Mouse (Mus musculus): Measurements from ENCODE around the gene Zbtb16.
A peak's percentile ranks its signal among the peaks of the same experiment; 100 is the strongest.

Gene Zbtb16

GRCm38 (mm10) chr9:48826377-48826889 lies 9.6 kb downstream of the Zbtb16 start:
- DNase-seq (ENCODE audit: low spot score) = no peak

GRCm38 (mm10) chr9:48824533-48825130 lies 11.4 kb downstream of the Zbtb16 start:
- no peak for DNase-seq (ENCODE audit: low spot score)

- no peak for DNase-seq (ENCODE audit: low spot score)
Observed at GRCm38 (mm10) chr9:48823851-48824250, 12.2 kb downstream of the Zbtb16 start.

- DNase-seq (ENCODE audit: low spot score) = no peak
Observed at GRCm38 (mm10) chr9:48823319-48823705, 12.7 kb downstream of the Zbtb16 start.

- peak; percentile 84 for DNase-seq (ENCODE audit: low spot score)
Observed at GRCm38 (mm10) chr9:48822586-48823318, 13.3 kb downstream of the Zbtb16 start.

- no peak for DNase-seq (ENCODE audit: low spot score)
Observed at GRCm38 (mm10) chr9:48821916-48822585, 14.0 kb downstream of the Zbtb16 start.

- DNase-seq (ENCODE audit: low spot score) = no peak
Observed at GRCm38 (mm10) chr9:48821431-48821830, 14.6 kb downstream of the Zbtb16 start.

- DNase-seq (ENCODE audit: low spot score) = peak; percentile 81
Observed at GRCm38 (mm10) chr9:48820791-48821190, 15.2 kb downstream of the Zbtb16 start.

- DNase-seq (ENCODE audit: low spot score) = no peak
Observed at GRCm38 (mm10) chr9:48819695-48820094, 16.3 kb downstream of the Zbtb16 start.

- no peak for DNase-seq (ENCODE audit: low spot score)
Observed at GRCm38 (mm10) chr9:48819137-48819536, 16.9 kb downstream of the Zbtb16 start.

- no peak for DNase-seq (ENCODE audit: low spot score)
Observed at GRCm38 (mm10) chr9:48817907-48818306, 18.1 kb downstream of the Zbtb16 start.

- DNase-seq (ENCODE audit: low spot score) = no peak
Observed at GRCm38 (mm10) chr9:48817399-48817793, 18.6 kb downstream of the Zbtb16 start.

GRCm38 (mm10) chr9:48816678-48817398 lies 19.2 kb downstream of the Zbtb16 start:
- DNase-seq (ENCODE audit: low spot score) = no peak

- DNase-seq (ENCODE audit: low spot score) = no peak
Observed at GRCm38 (mm10) chr9:48816157-48816556, 19.9 kb downstream of the Zbtb16 start.

- DNase-seq (ENCODE audit: low spot score) = no peak
Observed at GRCm38 (mm10) chr9:48814881-48815495, 21.0 kb downstream of the Zbtb16 start.

- DNase-seq (ENCODE audit: low spot score) = no peak
Observed at GRCm38 (mm10) chr9:48813960-48814880, 21.8 kb downstream of the Zbtb16 start.

GRCm38 (mm10) chr9:48812352-48812751 lies 23.7 kb downstream of the Zbtb16 start:
- DNase-seq (ENCODE audit: low spot score) = no peak

GRCm38 (mm10) chr9:48806591-48806990 lies 29.4 kb downstream of the Zbtb16 start:
- DNase-seq (ENCODE audit: low spot score) = no peak

- DNase-seq (ENCODE audit: low spot score) = no peak
Observed at GRCm38 (mm10) chr9:48805850-48806249, 30.2 kb downstream of the Zbtb16 start.

- DNase-seq (ENCODE audit: low spot score) = no peak
Observed at GRCm38 (mm10) chr9:48804509-48804908, 31.5 kb downstream of the Zbtb16 start.

Data from embryo, embryonic 10 days (tissue).